Mouse (Mus musculus) lung, postnatal 0 days (tissue): ENCODE results near the gene Gm21750.
A peak's percentile ranks its signal among the peaks of the same experiment; 100 is the strongest.

Experiments
- CTCF ChIP-seq: IDR thresholded peaks from 2 replicates; pipeline ENCODE4 v1.5.1; 2016; ENCODE audit warnings: antibody characterized with exemption, mild to moderate bottlenecking
- EP300 ChIP-seq: IDR thresholded peaks from 2 replicates; pipeline ENCODE4 v1.6.1; 2016; ENCODE audit warnings: antibody characterized with exemption, mild to moderate bottlenecking, control low read depth

DNA sequence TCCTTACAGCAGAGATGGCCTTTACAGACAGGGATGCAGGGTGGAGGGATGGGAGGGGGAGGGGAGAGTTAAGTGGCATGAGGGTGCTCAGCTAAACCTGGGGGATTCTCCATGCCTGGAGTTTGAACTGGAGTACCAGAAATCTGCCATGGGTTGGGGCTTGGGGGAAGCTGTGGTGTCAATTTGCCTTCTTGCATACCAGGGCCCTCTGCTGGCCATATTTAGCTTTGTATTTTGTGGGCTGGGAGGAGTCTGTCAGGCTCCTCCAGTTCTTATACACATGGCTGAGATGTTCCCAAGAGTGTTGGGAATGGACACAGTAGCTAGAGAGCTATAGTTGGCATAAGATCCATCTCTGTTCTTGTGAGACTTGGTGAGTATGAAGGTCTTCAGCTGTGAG is 23.6 kb upstream of the Gm21750 start:
- TF ChIP-seq EP300 (no peak), CTCF (peak; percentile 45)
